Mouse (Mus musculus): ENCODE measurements around the gene Rftn1.

GRCm38 (mm10) chr17:50152085-50152484 lies 38.4 kb downstream of the Rftn1 start:
- TF ChIP-seq POLR2A (IDR thresholded peaks at IDR 0.05; ENCODE audit: low read depth, low read length) (no peak), CTCF (conservative IDR thresholded peaks at IDR 0.05; ENCODE audit: insufficient read depth, insufficient read length, low read depth, low read length) (no peak)
